10 mouse cellular contexts compared by ENCODE assay signal in genomic region chr7:63985696-63986406, GRCm38 (mm10). TPM values are rescaled to one million over a fixed set of nuclear protein-coding genes. Genes with fewer than 3 reads are reported as not detected.
DNase-seq lines count a peak whose midpoint lies in the region; ATAC-seq and TF ChIP-seq lines count a peak whose summit lies in the region.
"Had no signal": no experiment of that assay in that cellular context is flagged by ENCODE, and none has a peak within 500 bp of the region (broad histone marks: within the 10 kb centered on the region; RNA-seq: fewer than 3 reads in every experiment).

No protein-coding gene starts in this region.

- H3K9ac ChIP-seq in forebrain, postnatal 0 days, result 0 out of 2 replicates have a peak overlapping the region, but pooled peaks have one; percentile 41
- H3K9ac ChIP-seq in midbrain, embryonic 14.5 days (replicated peaks; ENCODE audit: low read length), result no peak overlapping the region
- no peak overlapping the region for H3K9ac ChIP-seq in lung, postnatal 0 days (replicated peaks; ENCODE audit: low read depth)
- H3K9ac ChIP-seq: liver, postnatal 0 days had no signal

- peaks cover 39% of the 10 kb centered on the region for H3K4me1 ChIP-seq in spleen, adult 2 months (ENCODE audit: control insufficient read depth, insufficient read depth, insufficient read length)
- peaks cover 14% of the 10 kb centered on the region for H3K4me1 ChIP-seq in forebrain, postnatal 0 days (ENCODE audit: insufficient read depth)
- H3K4me1 ChIP-seq in midbrain, embryonic 14.5 days (ENCODE audit: control insufficient read depth, insufficient read depth, low read length), result peaks cover 13% of the 10 kb centered on the region
- H3K4me1 ChIP-seq in lung, postnatal 0 days (ENCODE audit: insufficient read depth, low read depth, low read length), result no peaks in the 10 kb centered on the region

- DNase-seq in spleen, adult 2 months (ENCODE audit: low read depth in 1 of 2, low spot score in 2 of 2), result no peak
- no peak for DNase-seq in spleen, adult 12 weeks (ENCODE audit: low spot score)
- DNase-seq in forebrain, postnatal 0 days, result peak; percentile 55
- no peak for DNase-seq in midbrain, embryonic 14.5 days
- DNase-seq in urinary bladder, postnatal 14 days (ENCODE audit: low spot score), result no peak
- no peak for DNase-seq in lung, postnatal 0 days (ENCODE audit: low spot score)
- no peak for DNase-seq in left cerebral cortex, postnatal 36 days (ENCODE audit: low spot score in 2 of 2)
- DNase-seq: liver, postnatal 0 days had no signal

- 54% methylated on average over 9 of the region's 9 CpGs for WGBS in spleen, adult 2 months
- 65% methylated on average over 9 of the region's 9 CpGs for WGBS in forebrain, postnatal 0 days
- WGBS in midbrain, embryonic 14.5 days, result 68% methylated on average over 9 of the region's 9 CpGs
- WGBS in lung, postnatal 0 days, result 61% methylated on average over 9 of the region's 9 CpGs

- H3K4me2 ChIP-seq in forebrain, postnatal 0 days (ENCODE audit: low read depth), result peak overlapping the region; percentile 17; the same call in 1 of the 2 replicates
- no peak overlapping the region for H3K4me2 ChIP-seq in midbrain, embryonic 14.5 days (ENCODE audit: low read length)
- no peak overlapping the region for H3K4me2 ChIP-seq in lung, postnatal 0 days (replicated peaks; ENCODE audit: low read depth, low read length)

- H3K36me3 ChIP-seq in spleen, adult 2 months (ENCODE audit: control insufficient read depth, insufficient read depth, low read length), result no peaks in the 10 kb centered on the region
- H3K36me3 ChIP-seq in forebrain, postnatal 0 days (ENCODE audit: insufficient read depth), result no peaks in the 10 kb centered on the region
- H3K36me3 ChIP-seq in midbrain, embryonic 14.5 days (ENCODE audit: control insufficient read depth, insufficient read depth, low read length), result no peaks in the 10 kb centered on the region
- H3K36me3 ChIP-seq in lung, postnatal 0 days (ENCODE audit: insufficient read depth, low read length), result no peaks in the 10 kb centered on the region
- H3K36me3 ChIP-seq: G1E had no signal

- no peaks in the 10 kb centered on the region for H3K9me3 ChIP-seq in forebrain, postnatal 0 days (ENCODE audit: low read length)
- no peaks in the 10 kb centered on the region for H3K9me3 ChIP-seq in midbrain, embryonic 14.5 days (ENCODE audit: control insufficient read depth, low read length)
- no peaks in the 10 kb centered on the region for H3K9me3 ChIP-seq in lung, postnatal 0 days (ENCODE audit: low read length)
- H3K9me3 ChIP-seq: G1E had no signal

- intact Hi-C loops in left cerebral cortex, postnatal 36 days (cut with DNase I), result no loop called here

- TF ChIP-seq POLR2A in spleen, adult 2 months (IDR thresholded peaks at IDR 0.05; ENCODE audit: low read depth, low read length), result no peak

- no peaks in the 10 kb centered on the region for H3K27me3 ChIP-seq in spleen, adult 2 months (ENCODE audit: control insufficient read depth, insufficient read depth, low read length)
- H3K27me3 ChIP-seq in forebrain, postnatal 0 days (ENCODE audit: insufficient read depth, low read length), result no peaks in the 10 kb centered on the region
- no peaks in the 10 kb centered on the region for H3K27me3 ChIP-seq in midbrain, embryonic 14.5 days (ENCODE audit: control insufficient read depth, insufficient read depth, low read length)
- H3K27me3 ChIP-seq in lung, postnatal 0 days (replicated peaks; ENCODE audit: insufficient read depth, low read length), result no peaks in the 10 kb centered on the region

- TF ChIP-seq EP300 in lung, postnatal 0 days (IDR thresholded peaks at IDR 0.05), result no peak

- H3K27ac ChIP-seq in spleen, adult 2 months (ENCODE audit: insufficient read depth, low read length), result peak overlapping the region; percentile 81
- peak overlapping the region; percentile 84 for H3K27ac ChIP-seq in forebrain, postnatal 0 days (ENCODE audit: low read depth, low read length)
- H3K27ac ChIP-seq in midbrain, embryonic 14.5 days (replicated peaks; ENCODE audit: low read depth, low read length), result peak overlapping the region; percentile 78
- no peak overlapping the region for H3K27ac ChIP-seq in lung, postnatal 0 days (ENCODE audit: low read length)

- no peak for TF ChIP-seq CTCF in spleen, adult 2 months (IDR thresholded peaks at IDR 0.05; ENCODE audit: extremely low read depth, insufficient read depth, insufficient read length, insufficient replicate concordance)
- no peak for TF ChIP-seq CTCF in forebrain, postnatal 0 days (IDR thresholded peaks at IDR 0.05; ENCODE audit: low read depth)
- no peak for TF ChIP-seq CTCF in lung, postnatal 0 days (IDR thresholded peaks at IDR 0.05)

- peak; percentile 45 for ATAC-seq in forebrain, postnatal 0 days
- ATAC-seq in midbrain, embryonic 14.5 days (ENCODE audit: low FRiP score, low TSS enrichment), result peak; percentile 21; the same call in 1 of the 2 replicates
- ATAC-seq in lung, postnatal 0 days, result no peak

- H3K4me3 ChIP-seq in spleen, adult 2 months (ENCODE audit: extremely low read depth, insufficient read depth, insufficient read length), result no peak overlapping the region
- H3K4me3 ChIP-seq in forebrain, postnatal 0 days (ENCODE audit: low read depth, low read length), result no peak overlapping the region
- H3K4me3 ChIP-seq in midbrain, embryonic 14.5 days (replicated peaks; ENCODE audit: low read depth, low read length), result no peak overlapping the region
- no peak overlapping the region for H3K4me3 ChIP-seq in lung, postnatal 0 days (ENCODE audit: low read depth, low read length)
- H3K4me3 ChIP-seq: erythroblast, embryonic 14.5 days had no signal

RNA-seq across cellular contexts. Expression of gene Klf13, which starts 47.1 kb away (rescaled TPM):
- 72.0 and 89.0 TPM in 2 replicates for polyA plus RNA-seq in spleen, adult 2 months (2012; rRNA removed)
- 25.5 and 32.0 TPM in 2 replicates for total RNA-seq in forebrain, postnatal 0 days (2014; rRNA removed)
- 24.8 and 32.0 TPM in 2 replicates for polyA plus RNA-seq in forebrain, postnatal 0 days (2015; fragmentation: Nextera tagmentation; extraction: Ambion mirVana)
- polyA plus RNA-seq in midbrain, embryonic 14.5 days (2014; fragmentation: Nextera tagmentation; extraction: Ambion mirVana), result 20.5 and 24.9 TPM in 2 replicates
- polyA plus RNA-seq in lung, postnatal 0 days (2015; fragmentation: Nextera tagmentation; extraction: Ambion mirVana), result 78.2 and 89.0 TPM in 2 replicates
- total RNA-seq in left cerebral cortex, postnatal 36 days (2021), result 100 to 1,000 TPM; 168 to 175 TPM
